Mouse (Mus musculus): ENCODE results near the gene Gdf2. TPM values are rescaled to one million over a fixed set of nuclear protein-coding genes. Genes with fewer than 3 reads are reported as not detected.

Gene Gdf2
- total RNA-seq, 4 experiments from 2014 or later, result not detected

- no peak for DNase-seq (ENCODE audit: low spot score in 2 of 2)
Observed at GRCm38 (mm10) chr14:33956055-33956454, 15.2 kb downstream of the Gdf2 start.

- no peak for DNase-seq (ENCODE audit: low spot score in 2 of 2)
Observed at GRCm38 (mm10) chr14:33958186-33958585, 17.3 kb downstream of the Gdf2 start.

GRCm38 (mm10) chr14:33958841-33959240, 18.0 kb downstream of the Gdf2 start:
- DNase-seq (ENCODE audit: low spot score in 2 of 2), result no peak

GRCm38 (mm10) chr14:33959341-33959740, 18.5 kb downstream of the Gdf2 start:
- no peak for DNase-seq (ENCODE audit: low spot score in 2 of 2)

GRCm38 (mm10) chr14:33965675-33966074, 24.8 kb downstream of the Gdf2 start:
- DNase-seq (ENCODE audit: low spot score in 2 of 2), result no peak

GRCm38 (mm10) chr14:33972679-33973078, 31.8 kb downstream of the Gdf2 start:
- DNase-seq (ENCODE audit: low spot score in 2 of 2), result no peak

GRCm38 (mm10) chr14:33974752-33975151, 33.9 kb downstream of the Gdf2 start:
- peak in 1 of 2 experiments; percentile 46 for DNase-seq (ENCODE audit: low spot score in 2 of 2)

- DNase-seq (ENCODE audit: low spot score in 2 of 2), result no peak
Observed at GRCm38 (mm10) chr14:33977748-33978147, 36.9 kb downstream of the Gdf2 start.

- DNase-seq (ENCODE audit: low spot score in 2 of 2), result no peak
Observed at GRCm38 (mm10) chr14:33978604-33979059, 37.8 kb downstream of the Gdf2 start, which contains the start of gene Zfp488. Zfp488 (minus strand) TSS chr14:33978764.

GRCm38 (mm10) chr14:33989201-33989600, 48.4 kb downstream of the Gdf2 start:
- no peak for DNase-seq (ENCODE audit: low spot score in 2 of 2)

GRCm38 (mm10) chr14:33991971-33992370, 51.1 kb downstream of the Gdf2 start:
- no peak for DNase-seq (ENCODE audit: low spot score in 2 of 2)

- no peak for DNase-seq (ENCODE audit: low spot score in 2 of 2)
Observed at GRCm38 (mm10) chr14:33993051-33993450, 52.2 kb downstream of the Gdf2 start.

- DNase-seq (ENCODE audit: low spot score in 2 of 2), result no peak
Observed at GRCm38 (mm10) chr14:33993521-33994289, 52.9 kb downstream of the Gdf2 start.

Other genes with a start within 250 kb of the Gdf2 start
- gene Gdf10, start 17.5 kb upstream of the Gdf2 start, total RNA-seq (2022), result 1 to 10 TPM; 2.8 to 3.4 (median 2.9) TPM
- under 1 TPM in 1 of 4 experiments, not detected in 3; 0.32 TPM for gene Rbp3, start 13.0 kb downstream of the Gdf2 start, total RNA-seq (2022)
- gene Zfp488, start 37.7 kb downstream of the Gdf2 start, total RNA-seq (2022), result 1 to 10 TPM; 3.4 to 4.6 (median 4.2) TPM
- not detected for gene Gm30083, start 74.1 kb downstream of the Gdf2 start, total RNA-seq (2022)
- not detected for gene Gm5460, start 75.7 kb downstream of the Gdf2 start, total RNA-seq (2022)
- gene Antxrl, start 111.7 kb downstream of the Gdf2 start, total RNA-seq (2022), result not detected
- under 1 TPM; 0.60 to 0.96 (median 0.72) TPM for gene Anxa8, start 144.9 kb downstream of the Gdf2 start, total RNA-seq (2022)
- gene A630023A22Rik, start 161.7 kb downstream of the Gdf2 start, total RNA-seq (2022), result not detected
- gene Npy4r, start 211.4 kb downstream of the Gdf2 start, total RNA-seq (2022), result not detected

All from left cerebral cortex, adult 8-10 months (tissue).